Mouse (Mus musculus) MEL (cell line): ENCODE results near the gene Prrc2c. TPM values are rescaled to one million over a fixed set of nuclear protein-coding genes. Genes with fewer than 3 reads are reported as not detected.

Experiments used
- DNase-seq: peaks from one replicate; pipeline ENCODE4 v3.0.0; 2011; ENCODE audit warnings: low read depth, low spot score
- H3K27ac ChIP-seq: 2 replicates; pipeline ENCODE4 v1.5.1; 2012; ENCODE audit warnings: low read depth, mild to moderate bottlenecking, control low read depth, low read length, moderate library complexity; ENCODE audit not compliant: control insufficient read depth
- H3K27me3 ChIP-seq, 2 experiments: fragments of 150-350 bp in 1 of 2; sonication (generic) in 1 of 2; 2 replicates each; pipeline ENCODE4 v1.6.1; 2012; ENCODE audit warnings: low read length in 2 of 2, mild to moderate bottlenecking in 2 of 2, improper control_type of control experiment in 1 of 2, moderate library complexity in 1 of 2; ENCODE audit not compliant: insufficient read depth in 2 of 2, control insufficient read depth in 1 of 2
- H3K36me3 ChIP-seq, 2 experiments: 2 replicates each; pipeline ENCODE4 v1.6.1; 2012 to 2014; ENCODE audit warnings: low read length in 2 of 2, improper control_type of control experiment in 1 of 2, inconsistent platforms in 1 of 2, mild to moderate bottlenecking in 1 of 2; ENCODE audit not compliant: insufficient read depth in 2 of 2, control insufficient read depth in 1 of 2
- H3K4me1 ChIP-seq, 2 experiments: fragments of 150-350 bp in 1 of 2; sonication (generic) in 1 of 2; 2 replicates each; pipeline ENCODE4 v1.6.1; 2012; ENCODE audit warnings: low read length in 2 of 2, improper control_type of control experiment in 1 of 2, mild to moderate bottlenecking in 1 of 2; ENCODE audit not compliant: insufficient read depth in 2 of 2, control insufficient read depth in 1 of 2
- H3K4me3 ChIP-seq, 2 experiments: fragments of 150-350 bp in 1 of 2; sonication (generic) in 1 of 2; 2 replicates each; pipeline ENCODE4 v1.5.1; 2012; ENCODE audit warnings: low read depth in 2 of 2, low read length in 2 of 2, mild to moderate bottlenecking in 2 of 2, moderate library complexity in 2 of 2, control low read depth in 1 of 2, improper control_type of control experiment in 1 of 2; ENCODE audit not compliant: control insufficient read depth in 1 of 2, insufficient read depth in 1 of 2
- H3K79me2 ChIP-seq: 2 replicates; pipeline ENCODE4 v1.6.1; 2012; ENCODE audit warnings: mild to moderate bottlenecking, low read length, moderate library complexity; ENCODE audit not compliant: control insufficient read depth, poor library complexity, insufficient read depth
- H3K9ac ChIP-seq: 2 replicates; pipeline ENCODE4 v1.6.1; 2012; ENCODE audit warnings: low read depth, mild to moderate bottlenecking, control low read depth, low read length, moderate library complexity; ENCODE audit not compliant: control insufficient read depth, poor library complexity, severe bottlenecking
- H3K9me3 ChIP-seq: fragments of 150-350 bp; sonication (generic); replicated peaks from 2 replicates; pipeline ENCODE4 v1.6.1; 2012; ENCODE audit warnings: mild to moderate bottlenecking, low read length, improper control_type of control experiment, moderate library complexity; ENCODE audit not compliant: insufficient read depth
- CHD1 ChIP-seq: IDR thresholded peaks from 2 replicates; pipeline ENCODE4 v1.6.1; 2012; ENCODE audit warnings: low read depth, mild to moderate bottlenecking, inconsistent platforms, low read length, improper control_type of control experiment
- SIN3A ChIP-seq: IDR thresholded peaks from 2 replicates; pipeline ENCODE4 v1.6.1; 2012; ENCODE audit warnings: low read length, improper control_type of control experiment, inconsistent platforms
- TBP ChIP-seq: IDR thresholded peaks from 2 replicates; pipeline ENCODE4 v1.8.0; 2011; ENCODE audit warnings: low read depth, low read length, improper control_type of control experiment
- polyA plus RNA-seq, 2 experiments: library from polyadenylated mRNA; stranded (reverse) in 1 of 2; unstranded in 1 of 2; fragments of >175 nt in 1 of 2; fragments of >200 nt in 1 of 2; gene quantifications; 2 replicates each; pipeline versions ENCODE4 v1.2.1 to v1.2.4; 2012; ENCODE audit warnings: low replicate concordance in 2 of 2, low read depth in 1 of 2; ENCODE audit not compliant: insufficient read length in 2 of 2, insufficient read depth in 1 of 2, missing spikeins in 1 of 2
- total RNA-seq: library from RNA; depleted of rRNA; stranded (reverse); fragments of 300-350 nt; gene quantifications from 2 replicates; pipeline ENCODE4 v1.2.3, GENCODE M21; 2012; rRNA removed

The Prrc2c gene
- total and polyA plus RNA-seq, 3 experiments: 55.5 to 343 (median 142) TPM

DNA sequence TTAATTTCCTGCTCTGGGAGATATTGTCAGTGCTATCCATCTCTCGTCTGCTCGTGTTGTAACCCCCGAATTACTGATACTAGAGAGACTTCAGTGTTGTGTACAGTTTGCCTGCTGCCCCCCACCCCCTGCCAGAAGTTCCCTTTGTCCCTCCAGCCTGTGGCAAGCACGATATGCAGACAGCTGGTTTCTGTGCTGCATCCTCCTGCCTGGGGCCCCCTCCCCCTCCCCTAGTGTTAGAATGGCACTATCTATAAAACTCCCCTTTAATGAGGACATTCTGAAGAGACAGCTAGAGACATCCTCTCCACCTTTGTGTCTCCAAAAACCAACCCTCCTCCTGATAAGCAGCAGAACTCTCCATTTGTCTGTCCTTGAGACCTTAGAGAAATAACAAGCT lies 116.5 kb downstream of the Prrc2c start:
- Histone ChIP-seq H3K79me2 (no peaks in the 10 kb centered on the region), H3K27me3 (no peaks in the 10 kb centered on the region)
- peak; percentile 17 for DNase-seq

More for the DNA sequence above, 116.5 kb downstream of the Prrc2c start:
- Histone ChIP-seq H3K9me3 (no peaks in the 10 kb centered on the region), H3K4me1 (peaks cover 1 to 14% of the 10 kb centered on the region in 2 experiments; a peak in 3 of 4 replicates), H3K27ac (peak overlapping the region; percentile 24; the same call in 1 of the 2 replicates), H3K9ac (peak overlapping the region; percentile 30; the same call in 1 of the 2 replicates), H3K4me3 (no peak overlapping the region), H3K36me3 (peaks cover 0 to 9% of the 10 kb centered on the region in 2 experiments; a peak in 2 of 4 replicates)
- TF ChIP-seq CHD1 (no peak), SIN3A (peak; percentile 27; the same call in 1 of the 2 replicates), TBP (no peak)

Other genes with a start within 250 kb of the Prrc2c start
- 23.7 and 29.1 TPM in 2 replicates for gene Mettl13, start 192.0 kb downstream of the Prrc2c start, total RNA-seq
- 10 to 100 TPM in 1 of 2 experiments, not detected in 1; 60.1 TPM for gene Mettl13, start 192.0 kb downstream of the Prrc2c start, polyA plus RNA-seq
- 9.6 and 11.8 TPM in 2 replicates for gene Vamp4, start 170.0 kb downstream of the Prrc2c start, total RNA-seq
- 10 to 100 TPM in 1 of 2 experiments, not detected in 1; 17.1 TPM for gene Vamp4, start 170.0 kb downstream of the Prrc2c start, polyA plus RNA-seq
- gene Myoc, start 101.4 kb downstream of the Prrc2c start, total RNA-seq: not detected in 2 replicates
- gene Myoc, start 101.4 kb downstream of the Prrc2c start, polyA plus RNA-seq: not detected
- not detected in 2 replicates for gene Myocos, start 82.3 kb downstream of the Prrc2c start, total RNA-seq
- gene Myocos, start 82.3 kb downstream of the Prrc2c start, polyA plus RNA-seq: not detected
- not detected in 2 replicates for gene Fmo4, start 73.4 kb upstream of the Prrc2c start, total RNA-seq
- gene Fmo4, start 73.4 kb upstream of the Prrc2c start, polyA plus RNA-seq: not detected
- gene Fmo1, start 126.1 kb upstream of the Prrc2c start, total RNA-seq: 1.8 and 1.9 TPM in 2 replicates
- gene Fmo1, start 126.1 kb upstream of the Prrc2c start, polyA plus RNA-seq: not detected
- not detected in 2 replicates for gene Fmo2, start 158.2 kb upstream of the Prrc2c start, total RNA-seq
- not detected for gene Fmo2, start 158.2 kb upstream of the Prrc2c start, polyA plus RNA-seq
- not detected in 2 replicates for gene Fmo6, start 197.0 kb upstream of the Prrc2c start, total RNA-seq
- not detected for gene Fmo6, start 197.0 kb upstream of the Prrc2c start, polyA plus RNA-seq
- gene Fmo3, start 244.0 kb upstream of the Prrc2c start, total RNA-seq: not detected in 2 replicates
- not detected for gene Fmo3, start 244.0 kb upstream of the Prrc2c start, polyA plus RNA-seq